Mouse (Mus musculus): ENCODE measurements around the gene Mt3. TPM values are rescaled to one million over a fixed set of nuclear protein-coding genes. Genes with fewer than 3 reads are reported as not detected.
"Not testable (repeated sequence)": the region's sequence is repeated elsewhere in the genome, so short reads cannot be mapped to it uniquely, and the experiment has no call there.

The Mt3 gene
- polyA plus RNA-seq, 1 experiment from 2014 or later = 57.4 TPM

DNA sequence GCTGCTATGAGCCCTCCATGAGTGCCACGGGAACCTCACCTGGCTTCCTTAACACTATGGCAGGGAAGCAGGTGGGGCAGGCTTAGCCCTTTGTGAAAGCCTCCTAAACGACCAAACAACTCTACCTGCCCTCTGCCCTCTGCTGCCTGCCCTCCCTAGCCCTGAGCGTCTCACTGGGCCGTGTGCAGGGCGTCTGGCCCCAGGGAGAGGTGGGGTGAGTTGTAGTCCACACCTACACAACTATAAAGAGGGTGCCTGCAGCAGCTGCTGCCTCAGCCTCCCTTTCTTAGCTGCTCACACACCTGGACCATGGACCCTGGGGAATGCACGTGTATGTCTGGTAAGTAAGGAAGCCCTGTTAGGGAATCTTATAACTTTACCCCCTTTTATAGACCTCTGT, 15.5 kb upstream of the Mt3 start, which contains the start of gene Mt4:
TSS of gene Mt4 (plus strand) at position 265 of the 400 bp plus-strand sequence.
- no peak within 1 kb of the TSS for H3K4me2 ChIP-seq (ENCODE audit: low read depth, low read length)
- ATAC-seq (replicated peaks; ENCODE audit: extremely low read depth, insufficient read depth, low FRiP score) = no peak
- H3K9ac ChIP-seq (ENCODE audit: low read length) = no peak within 1 kb of the TSS
- 49% methylated on average over 6 of the region's 6 CpGs for WGBS
- H3K4me3 ChIP-seq (ENCODE audit: low read length) = no peak within 1 kb of the TSS
- 0 out of 2 replicates have a peak, but pooled peaks cover 2% of the 10 kb centered on the region for H3K9me3 ChIP-seq (replicated peaks; ENCODE audit: control insufficient read depth, low read length)
- H3K27me3 ChIP-seq (ENCODE audit: control insufficient read depth, insufficient read depth, low read length) = no peaks in the 10 kb centered on the region
- no peak within 1 kb of the TSS for H3K27ac ChIP-seq (ENCODE audit: low read length)
- H3K4me1 ChIP-seq (ENCODE audit: control insufficient read depth, insufficient read depth, low read length) = no peaks in the 10 kb centered on the region
- H3K36me3 ChIP-seq (ENCODE audit: control insufficient read depth, insufficient read depth) = no peaks in the 10 kb centered on the region

DNA sequence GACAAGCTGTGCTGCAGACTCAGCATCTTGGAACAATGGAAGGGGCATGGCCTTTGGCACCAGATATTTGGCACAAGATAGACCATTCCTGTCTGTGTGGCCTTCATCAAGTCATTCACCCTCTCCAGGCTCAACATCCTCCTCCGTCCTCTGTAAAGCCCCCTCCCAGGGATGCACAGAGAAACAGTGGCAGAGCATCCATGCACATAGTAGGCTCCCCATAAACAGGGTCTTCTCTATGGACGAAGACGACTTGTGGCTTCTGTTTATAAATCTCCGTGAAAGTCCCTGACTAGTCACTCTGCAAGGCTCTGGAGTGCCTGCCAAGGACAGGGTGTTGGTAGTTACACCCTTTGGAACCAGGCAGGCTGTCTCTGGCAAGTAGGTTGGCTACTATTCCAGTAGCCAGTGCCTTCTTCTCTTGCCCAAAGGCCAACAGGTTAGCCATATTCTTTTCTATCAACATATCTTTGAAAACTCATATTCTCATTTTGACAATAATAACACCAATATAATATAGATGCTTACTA, 12.1 kb upstream of the Mt3 start:
- Histone ChIP-seq H3K4me3 (ENCODE audit: low read length) (no peak overlapping the region), H3K9ac (ENCODE audit: low read length) (no peak overlapping the region), H3K27me3 (ENCODE audit: control insufficient read depth, insufficient read depth, low read length) (no peaks in the 10 kb centered on the region), H3K9me3 (replicated peaks; ENCODE audit: control insufficient read depth, low read length) (no peaks in the 10 kb centered on the region), H3K4me1 (ENCODE audit: control insufficient read depth, insufficient read depth, low read length) (no peaks in the 10 kb centered on the region), H3K4me2 (ENCODE audit: low read depth, low read length) (no peak overlapping the region), H3K27ac (ENCODE audit: low read length) (no peak overlapping the region), H3K36me3 (ENCODE audit: control insufficient read depth, insufficient read depth) (no peaks in the 10 kb centered on the region)
- ATAC-seq (replicated peaks; ENCODE audit: extremely low read depth, insufficient read depth, low FRiP score) = no peak
- 73% methylated on average over 4 of the region's 4 CpGs for WGBS

DNA sequence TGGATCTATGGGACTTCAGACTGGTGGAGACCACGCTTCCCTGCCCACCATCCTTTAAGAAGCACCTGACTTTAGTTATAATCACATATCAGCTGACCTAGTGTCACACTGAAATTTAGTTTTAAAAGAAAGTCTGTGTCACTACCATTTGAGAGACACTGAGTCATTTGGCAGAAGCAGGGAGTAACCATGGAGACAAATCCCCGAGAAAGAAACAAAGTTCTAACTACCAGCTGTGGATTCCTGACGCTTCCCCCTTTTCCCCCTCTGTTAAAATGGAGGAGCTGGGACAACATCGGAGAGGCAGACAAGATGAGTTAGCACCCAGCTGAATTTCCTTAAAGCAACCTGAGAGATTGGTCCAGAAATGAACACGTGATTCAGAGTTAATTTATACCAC, 4.2 kb upstream of the Mt3 start:
- Histone ChIP-seq H3K27me3 (ENCODE audit: control insufficient read depth, insufficient read depth, low read length) (peaks cover 7% of the 10 kb centered on the region; the same call in 1 of the 2 replicates), H3K4me2 (ENCODE audit: low read depth, low read length) (no peak overlapping the region)

GRCm38 (mm10) chr8:94150925-94151324, 1.5 kb upstream of the Mt3 start:
- no peak overlapping the region for H3K9ac ChIP-seq (ENCODE audit: low read length)
- no peaks in the 10 kb centered on the region for H3K9me3 ChIP-seq (replicated peaks; ENCODE audit: control insufficient read depth, low read length)
- H3K36me3 ChIP-seq (ENCODE audit: control insufficient read depth, insufficient read depth) = no peaks in the 10 kb centered on the region
- H3K27ac ChIP-seq (ENCODE audit: low read length) = no peak overlapping the region
- H3K4me1 ChIP-seq (ENCODE audit: control insufficient read depth, insufficient read depth, low read length) = peaks cover 16% of the 10 kb centered on the region
- H3K4me2 ChIP-seq (ENCODE audit: low read depth, low read length) = no peak overlapping the region
- peaks cover 7% of the 10 kb centered on the region; the same call in 1 of the 2 replicates for H3K27me3 ChIP-seq (ENCODE audit: control insufficient read depth, insufficient read depth, low read length)
- WGBS = 68% methylated on average over 5 of the region's 5 CpGs
- no peak overlapping the region for H3K4me3 ChIP-seq (ENCODE audit: low read length)
- no peak for ATAC-seq (replicated peaks; ENCODE audit: extremely low read depth, insufficient read depth, low FRiP score)

More for the DNA sequence above, 4.2 kb upstream of the Mt3 start:
- H3K9ac ChIP-seq (ENCODE audit: low read length) = no peak overlapping the region
- no peak for ATAC-seq (replicated peaks; ENCODE audit: extremely low read depth, insufficient read depth, low FRiP score)
- WGBS = 44% methylated on average over 5 of the region's 5 CpGs
- peaks cover 3% of the 10 kb centered on the region; the same call in 1 of the 2 replicates for H3K4me1 ChIP-seq (ENCODE audit: control insufficient read depth, insufficient read depth, low read length)
- H3K36me3 ChIP-seq (ENCODE audit: control insufficient read depth, insufficient read depth) = no peaks in the 10 kb centered on the region
- no peaks in the 10 kb centered on the region for H3K9me3 ChIP-seq (replicated peaks; ENCODE audit: control insufficient read depth, low read length)
- H3K27ac ChIP-seq (ENCODE audit: low read length) = no peak overlapping the region
- H3K4me3 ChIP-seq (ENCODE audit: low read length) = no peak overlapping the region

- no peak overlapping the region for H3K9ac ChIP-seq (ENCODE audit: low read length)
- H3K9me3 ChIP-seq (replicated peaks; ENCODE audit: control insufficient read depth, low read length) = no peaks in the 10 kb centered on the region
- H3K4me2 ChIP-seq (ENCODE audit: low read depth, low read length) = peak overlapping the region; percentile 66
- 31% methylated on average over 7 of the region's 7 CpGs for WGBS
- H3K36me3 ChIP-seq (ENCODE audit: control insufficient read depth, insufficient read depth) = no peaks in the 10 kb centered on the region
- peaks cover 7% of the 10 kb centered on the region; the same call in 1 of the 2 replicates for H3K27me3 ChIP-seq (ENCODE audit: control insufficient read depth, insufficient read depth, low read length)
- peaks cover 20% of the 10 kb centered on the region for H3K4me1 ChIP-seq (ENCODE audit: control insufficient read depth, insufficient read depth, low read length)
- no peak for ATAC-seq (replicated peaks; ENCODE audit: extremely low read depth, insufficient read depth, low FRiP score)
- no peak overlapping the region for H3K27ac ChIP-seq (ENCODE audit: low read length)
- peak overlapping the region; percentile 53 for H3K4me3 ChIP-seq (ENCODE audit: low read length)
These were observed 1.0 kb downstream of the Mt3 start for GRCm38 (mm10) chr8:94153451-94153850.

- peaks cover 20% of the 10 kb centered on the region for H3K4me1 ChIP-seq (ENCODE audit: control insufficient read depth, insufficient read depth, low read length)
- H3K36me3 ChIP-seq (ENCODE audit: control insufficient read depth, insufficient read depth) = no peaks in the 10 kb centered on the region
- ATAC-seq (replicated peaks; ENCODE audit: extremely low read depth, insufficient read depth, low FRiP score) = no peak
- peaks cover 7% of the 10 kb centered on the region; the same call in 1 of the 2 replicates for H3K27me3 ChIP-seq (ENCODE audit: control insufficient read depth, insufficient read depth, low read length)
- 43% methylated on average over 6 of the region's 6 CpGs for WGBS
- no peak overlapping the region for H3K9ac ChIP-seq (ENCODE audit: low read length)
- H3K4me2 ChIP-seq (ENCODE audit: low read depth, low read length) = no peak overlapping the region
- no peak overlapping the region; the same call in 1 of the 2 replicates for H3K27ac ChIP-seq (ENCODE audit: low read length)
- H3K4me3 ChIP-seq (ENCODE audit: low read length) = no peak overlapping the region
- H3K9me3 ChIP-seq (replicated peaks; ENCODE audit: control insufficient read depth, low read length) = no peaks in the 10 kb centered on the region
These were observed 2.1 kb downstream of the Mt3 start for GRCm38 (mm10) chr8:94154537-94154936.

GRCm38 (mm10) chr8:94156092-94156491, 3.7 kb downstream of the Mt3 start:
- Histone ChIP-seq H3K9ac (ENCODE audit: low read length) (no peak overlapping the region), H3K27me3 (ENCODE audit: control insufficient read depth, insufficient read depth, low read length) (peaks cover 5% of the 10 kb centered on the region; the same call in 1 of the 2 replicates), H3K4me3 (ENCODE audit: low read length) (no peak overlapping the region), H3K9me3 (replicated peaks; ENCODE audit: control insufficient read depth, low read length) (no peaks in the 10 kb centered on the region), H3K36me3 (ENCODE audit: control insufficient read depth, insufficient read depth) (no peaks in the 10 kb centered on the region), H3K4me1 (ENCODE audit: control insufficient read depth, insufficient read depth, low read length) (peaks cover 20% of the 10 kb centered on the region), H3K4me2 (ENCODE audit: low read depth, low read length) (no peak overlapping the region), H3K27ac (ENCODE audit: low read length) (peak overlapping the region; percentile 69)
- ATAC-seq (replicated peaks; ENCODE audit: extremely low read depth, insufficient read depth, low FRiP score) = 0 out of 2 replicates have a peak, but pooled peaks have one; percentile 7
- WGBS = 41% methylated on average over 4 of the region's 4 CpGs

DNA sequence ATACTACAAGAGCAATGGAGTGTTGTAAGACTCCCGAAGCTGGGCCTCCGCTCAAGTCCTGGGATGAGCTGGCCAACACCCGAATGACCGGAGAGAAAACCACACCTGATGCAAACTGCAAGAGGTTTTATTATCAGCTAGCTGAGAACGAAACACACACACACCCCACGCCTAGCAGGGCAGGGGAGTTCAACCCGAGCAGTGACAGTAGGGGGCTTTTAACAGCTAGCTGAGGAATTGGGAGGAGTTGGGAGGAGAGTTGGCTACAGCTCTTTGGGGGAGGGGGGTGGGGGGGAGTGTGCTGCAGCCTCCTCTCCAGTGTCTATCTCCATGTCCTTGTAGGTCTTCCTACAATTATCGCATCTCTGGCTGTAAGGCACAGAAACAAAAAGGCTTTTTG, 13.4 kb downstream of the Mt3 start:
- H3K27me3 ChIP-seq (ENCODE audit: control insufficient read depth, insufficient read depth, low read length); ATAC-seq (replicated peaks; ENCODE audit: extremely low read depth, insufficient read depth, low FRiP score); H3K4me1 ChIP-seq (ENCODE audit: control insufficient read depth, insufficient read depth, low read length); H3K27ac ChIP-seq (ENCODE audit: low read length); H3K4me2 ChIP-seq (ENCODE audit: low read depth, low read length); H3K4me3 ChIP-seq (ENCODE audit: low read length); H3K36me3 ChIP-seq (ENCODE audit: control insufficient read depth, insufficient read depth); H3K9ac ChIP-seq (ENCODE audit: low read length); H3K9me3 ChIP-seq (replicated peaks; ENCODE audit: control insufficient read depth, low read length): not testable (repeated sequence)
- 68% methylated on average over 8 of the region's 8 CpGs for WGBS

GRCm38 (mm10) chr8:94167244-94167643, 14.8 kb downstream of the Mt3 start:
- 2% methylated on average over 6 of the region's 6 CpGs for WGBS
- Histone ChIP-seq H3K9ac (ENCODE audit: low read length) (peak overlapping the region; percentile 57), H3K4me2 (ENCODE audit: low read depth, low read length) (peak overlapping the region; percentile 55), H3K4me1 (ENCODE audit: control insufficient read depth, insufficient read depth, low read length) (peaks cover 13% of the 10 kb centered on the region), H3K36me3 (ENCODE audit: control insufficient read depth, insufficient read depth) (no peaks in the 10 kb centered on the region), H3K4me3 (ENCODE audit: low read length) (peak overlapping the region; percentile 23; the same call in 1 of the 2 replicates), H3K9me3 (replicated peaks; ENCODE audit: control insufficient read depth, low read length) (no peaks in the 10 kb centered on the region), H3K27me3 (ENCODE audit: control insufficient read depth, insufficient read depth, low read length) (peaks cover 16% of the 10 kb centered on the region), H3K27ac (ENCODE audit: low read length) (no peak overlapping the region)
- ATAC-seq (replicated peaks; ENCODE audit: extremely low read depth, insufficient read depth, low FRiP score) = 0 out of 2 replicates have a peak, but pooled peaks have one; percentile 59

Data from heart, embryonic 16.5 days (tissue).